Mouse (Mus musculus): ENCODE measurements around the gene Mlst8. TPM values are rescaled to one million over a fixed set of nuclear protein-coding genes. Genes with fewer than 3 reads are reported as not detected.
A peak's percentile ranks its signal among the peaks of the same experiment; 100 is the strongest.
"Not testable (repeated sequence)": the region's sequence is repeated elsewhere in the genome, so short reads cannot be mapped to it uniquely, and the experiment has no call there.

Gene Mlst8
- polyA plus RNA-seq, 1 experiment = 33.7 TPM

DNA sequence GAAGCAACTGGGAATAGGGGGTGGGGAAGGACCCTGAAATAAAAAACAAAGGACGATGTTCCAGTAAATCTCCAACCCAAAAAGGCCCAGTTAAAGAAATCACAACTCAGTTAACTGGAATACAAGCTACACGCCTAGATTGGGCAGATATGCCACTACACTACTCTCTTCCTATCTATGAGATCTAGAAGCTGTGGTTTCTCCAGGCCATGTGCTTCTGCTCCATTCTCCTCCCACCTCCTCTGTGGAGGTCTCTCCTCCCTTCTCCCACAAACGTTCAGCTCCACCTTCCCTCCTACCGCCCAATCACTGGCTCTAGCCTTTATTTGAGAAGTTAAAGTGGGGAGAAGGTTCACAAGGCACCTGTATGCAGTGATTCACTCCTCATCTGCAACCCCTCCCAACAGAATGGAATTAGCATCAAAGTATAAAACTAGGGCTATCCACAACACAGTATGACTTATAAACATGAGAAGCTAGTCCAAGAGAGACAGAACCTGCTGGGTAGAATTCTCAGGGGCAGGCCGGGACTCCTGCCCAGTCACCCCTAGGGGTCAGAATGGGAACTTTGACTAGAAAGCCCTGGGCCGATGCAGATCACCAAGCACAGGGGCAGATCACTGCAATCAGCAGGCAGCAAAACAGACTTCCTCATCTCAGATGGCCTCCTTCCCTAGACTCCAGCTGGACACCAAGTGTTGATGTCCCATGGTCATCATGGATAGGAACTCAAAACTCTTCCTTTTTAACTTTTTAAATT lies 15.3 kb downstream of the Mlst8 start:
- H3K27me3 ChIP-seq (ENCODE audit: control insufficient read depth, insufficient read depth, low read length) = no peaks in the 10 kb centered on the region
- H3K27ac ChIP-seq (ENCODE audit: insufficient read depth, low read depth, low read length) = no peak overlapping the region
- no peaks in the 10 kb centered on the region for H3K4me1 ChIP-seq (ENCODE audit: control insufficient read depth, insufficient read depth, insufficient read length, low read length)
- WGBS = 57% methylated on average over 6 of the region's 6 CpGs
- no peak overlapping the region for H3K4me3 ChIP-seq (ENCODE audit: low read depth, low read length)
- H3K36me3 ChIP-seq (ENCODE audit: control insufficient read depth, insufficient read depth, low read length) = no peaks in the 10 kb centered on the region
- TF ChIP-seq POLR2A (IDR thresholded peaks at IDR 0.05; ENCODE audit: low read depth, low read length) (no peak), CTCF (IDR thresholded peaks at IDR 0.05; ENCODE audit: extremely low read depth, insufficient read length, insufficient replicate concordance, low read depth, low read length) (no peak)

DNA sequence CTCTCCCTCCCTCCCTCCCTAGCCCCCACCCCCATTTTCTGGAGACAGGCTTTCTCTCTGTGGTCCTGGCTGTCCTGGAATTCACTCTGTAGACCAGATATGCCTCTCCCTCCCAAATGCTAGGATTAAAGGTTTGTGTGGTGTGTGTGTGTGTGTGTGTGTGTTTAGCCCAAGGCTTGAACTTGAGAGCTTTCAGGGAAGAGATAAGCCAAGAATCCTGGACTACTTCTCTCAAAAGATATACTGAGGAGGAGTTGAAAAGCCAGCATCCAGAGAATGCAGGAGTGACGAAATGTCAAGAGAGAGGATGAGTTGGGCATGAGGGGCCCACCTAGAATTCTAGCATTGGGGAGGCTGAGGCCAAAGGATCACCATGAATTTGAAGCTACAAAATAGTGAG lies 15.9 kb downstream of the Mlst8 start:
- Histone ChIP-seq H3K27ac (ENCODE audit: insufficient read depth, low read depth, low read length) (no peak overlapping the region), H3K4me1 (ENCODE audit: control insufficient read depth, insufficient read depth, insufficient read length, low read length) (no peaks in the 10 kb centered on the region)
- WGBS = 95% methylated on average over 1 of the region's 1 CpGs

DNA sequence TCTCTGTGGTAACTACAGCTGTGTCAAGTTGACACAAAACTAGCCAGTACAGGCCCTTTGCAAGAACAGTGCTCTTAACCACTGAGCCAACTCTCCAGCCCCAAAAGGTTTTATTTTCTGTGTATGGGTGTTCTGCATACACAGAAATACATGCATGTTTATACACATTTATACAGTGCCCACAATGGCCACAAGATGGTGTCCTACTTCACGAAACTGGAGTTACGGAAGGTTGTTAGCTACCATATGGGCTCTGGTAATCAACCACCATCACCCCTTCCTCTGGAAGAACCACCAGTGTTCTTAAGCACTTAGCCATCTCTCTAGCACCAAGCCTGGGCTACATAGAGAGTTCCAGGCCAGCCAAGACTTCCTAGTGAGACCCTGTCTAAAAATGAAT lies 17.3 kb downstream of the Mlst8 start:
- H3K36me3 ChIP-seq (ENCODE audit: control insufficient read depth, insufficient read depth, low read length) = no peaks in the 10 kb centered on the region
- no peak overlapping the region for H3K27ac ChIP-seq (ENCODE audit: insufficient read depth, low read depth, low read length)
- TF ChIP-seq POLR2A (IDR thresholded peaks at IDR 0.05; ENCODE audit: low read depth, low read length) = no peak
- no peak for TF ChIP-seq CTCF (IDR thresholded peaks at IDR 0.05; ENCODE audit: extremely low read depth, insufficient read length, insufficient replicate concordance, low read depth, low read length)
- no peaks in the 10 kb centered on the region for H3K4me1 ChIP-seq (ENCODE audit: control insufficient read depth, insufficient read depth, insufficient read length, low read length)
- no peaks in the 10 kb centered on the region for H3K27me3 ChIP-seq (ENCODE audit: control insufficient read depth, insufficient read depth, low read length)
- WGBS = 64% methylated on average over 2 of the region's 2 CpGs
- no peak overlapping the region for H3K4me3 ChIP-seq (ENCODE audit: low read depth, low read length)

More for the DNA sequence above, 15.9 kb downstream of the Mlst8 start:
- TF ChIP-seq CTCF (IDR thresholded peaks at IDR 0.05; ENCODE audit: extremely low read depth, insufficient read length, insufficient replicate concordance, low read depth, low read length) = no peak
- TF ChIP-seq POLR2A (IDR thresholded peaks at IDR 0.05; ENCODE audit: low read depth, low read length) = no peak
- Histone ChIP-seq H3K4me3 (ENCODE audit: low read depth, low read length) (no peak overlapping the region), H3K27me3 (ENCODE audit: control insufficient read depth, insufficient read depth, low read length) (no peaks in the 10 kb centered on the region), H3K36me3 (ENCODE audit: control insufficient read depth, insufficient read depth, low read length) (no peaks in the 10 kb centered on the region)

GRCm38 (mm10) chr17:24455523-24456206 lies 23.2 kb downstream of the Mlst8 start:
- not testable (repeated sequence) for H3K36me3 ChIP-seq (ENCODE audit: control insufficient read depth, insufficient read depth, low read length); H3K27me3 ChIP-seq (ENCODE audit: control insufficient read depth, insufficient read depth, low read length); H3K4me1 ChIP-seq (ENCODE audit: control insufficient read depth, insufficient read depth, insufficient read length, low read length); H3K4me3 ChIP-seq (ENCODE audit: low read depth, low read length)
- WGBS = 41% methylated on average over 10 of the region's 10 CpGs
- 0 out of 2 replicates have a peak overlapping the region, but pooled peaks have one; percentile 18 for H3K27ac ChIP-seq (ENCODE audit: insufficient read depth, low read depth, low read length)

DNA sequence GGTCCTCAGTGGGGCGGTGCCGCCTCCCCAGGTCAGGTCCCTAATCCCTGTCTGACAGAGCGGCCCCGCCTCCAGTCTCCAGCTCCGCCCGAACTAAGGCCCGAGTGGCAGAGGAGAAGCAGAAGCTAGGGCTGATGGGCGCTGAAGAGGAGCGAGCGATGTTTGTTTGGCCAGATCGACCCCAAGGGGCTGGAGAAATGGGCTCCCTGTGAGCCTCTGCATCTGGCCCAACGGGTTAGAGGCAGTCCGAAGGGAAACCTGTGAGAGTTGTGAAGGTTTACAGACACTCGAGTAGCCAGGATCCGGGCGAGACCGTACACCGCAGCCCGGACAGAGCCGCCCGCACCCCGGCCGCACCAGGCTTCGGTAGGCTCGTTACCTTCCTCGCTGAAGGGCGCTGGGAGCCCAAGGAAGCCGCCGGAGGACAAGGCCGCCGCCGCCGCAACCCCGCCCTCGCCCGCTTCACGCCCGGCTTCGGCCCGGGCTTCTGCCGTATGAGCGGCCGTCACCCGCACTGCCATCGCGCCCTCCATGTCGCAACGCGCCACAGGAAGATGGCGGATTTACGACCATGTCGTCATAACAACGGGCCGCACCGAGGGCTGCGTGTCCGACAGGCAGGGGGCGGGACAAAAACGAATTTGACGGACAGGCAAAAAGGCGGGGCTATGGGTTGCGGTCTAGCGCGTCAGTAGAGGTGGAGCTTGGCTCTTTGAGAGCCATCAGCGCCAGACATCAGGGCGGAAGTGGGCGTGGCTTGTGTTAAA lies 23.9 kb downstream of the Mlst8 start:
- Histone ChIP-seq H3K36me3 (ENCODE audit: control insufficient read depth, insufficient read depth, low read length) (peaks cover 10% of the 10 kb centered on the region), H3K4me3 (ENCODE audit: low read depth, low read length) (peak overlapping the region; percentile 89)

DNA sequence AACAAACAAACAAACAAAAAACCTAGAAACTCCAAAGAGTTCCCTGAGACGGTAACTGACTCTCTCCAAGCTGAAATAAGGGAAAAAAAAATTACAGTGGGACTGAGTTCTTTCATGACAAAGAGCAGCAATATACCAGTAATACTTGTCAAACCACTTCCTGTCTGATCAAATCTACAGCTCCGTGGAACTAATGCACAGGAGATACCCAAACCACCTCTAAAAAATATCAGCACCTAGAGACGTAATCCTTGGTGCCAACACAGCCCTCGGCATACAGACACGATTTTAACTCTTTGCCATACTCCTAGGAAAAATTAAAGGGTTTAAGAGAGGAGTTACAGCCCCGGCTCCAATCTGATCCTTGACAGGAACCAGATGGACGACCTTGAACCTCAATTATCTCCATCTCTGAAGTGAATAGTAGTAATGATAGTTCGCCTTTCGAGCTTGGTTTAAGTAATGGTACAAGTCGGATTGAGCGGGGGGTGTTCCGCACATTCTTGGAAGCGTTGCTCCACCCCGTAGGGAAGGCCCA lies 24.6 kb downstream of the Mlst8 start:
- WGBS = under 1% methylated on average over 14 of the region's 14 CpGs
- H3K4me1 ChIP-seq (ENCODE audit: control insufficient read depth, insufficient read depth, insufficient read length, low read length) = 0 out of 2 replicates have a peak, but pooled peaks cover 2% of the 10 kb centered on the region
- H3K36me3 ChIP-seq (ENCODE audit: control insufficient read depth, insufficient read depth, low read length) = peaks cover 16% of the 10 kb centered on the region
- H3K4me3 ChIP-seq (ENCODE audit: low read depth, low read length) = peak overlapping the region; percentile 89
- H3K27me3 ChIP-seq (ENCODE audit: control insufficient read depth, insufficient read depth, low read length) = no peaks in the 10 kb centered on the region
- H3K27ac ChIP-seq (ENCODE audit: insufficient read depth, low read depth, low read length) = peak overlapping the region; percentile 95
- no peak for TF ChIP-seq POLR2A (IDR thresholded peaks at IDR 0.05; ENCODE audit: low read depth, low read length)
- TF ChIP-seq CTCF (IDR thresholded peaks at IDR 0.05; ENCODE audit: extremely low read depth, insufficient read length, insufficient replicate concordance, low read depth, low read length) = no peak

More for the DNA sequence above, 23.9 kb downstream of the Mlst8 start:
- H3K4me1 ChIP-seq (ENCODE audit: control insufficient read depth, insufficient read depth, insufficient read length, low read length) = 0 out of 2 replicates have a peak, but pooled peaks cover 2% of the 10 kb centered on the region
- H3K27ac ChIP-seq (ENCODE audit: insufficient read depth, low read depth, low read length) = peak overlapping the region; percentile 95
- no peaks in the 10 kb centered on the region for H3K27me3 ChIP-seq (ENCODE audit: control insufficient read depth, insufficient read depth, low read length)
- WGBS = under 1% methylated on average over 66 of the region's 67 CpGs
- TF ChIP-seq CTCF (IDR thresholded peaks at IDR 0.05; ENCODE audit: extremely low read depth, insufficient read length, insufficient replicate concordance, low read depth, low read length) = no peak
- peak; percentile 77 for TF ChIP-seq POLR2A (IDR thresholded peaks at IDR 0.05; ENCODE audit: low read depth, low read length)
